Mouse (Mus musculus): Measurements from ENCODE around the gene Sh3gl3.
A peak's percentile ranks its signal among the peaks of the same experiment; 100 is the strongest.

The Sh3gl3 gene

GRCm38 (mm10) chr7:82173540-82173939 is at the start of gene Sh3gl3:
Gene Sh3gl3, plus strand, starts transcription at chr7:82173840.
- no peak for DNase-seq (ENCODE audit: low spot score in 2 of 2)

GRCm38 (mm10) chr7:82138196-82138595 is 35.4 kb upstream of the Sh3gl3 start:
- DNase-seq (ENCODE audit: low spot score in 2 of 2): no peak

GRCm38 (mm10) chr7:82147151-82147550 is 26.5 kb upstream of the Sh3gl3 start:
- DNase-seq (ENCODE audit: low spot score in 2 of 2): no peak

- DNase-seq (ENCODE audit: low spot score in 2 of 2): no peak
Measured at GRCm38 (mm10) chr7:82164681-82165080, 9.0 kb upstream of the Sh3gl3 start.

GRCm38 (mm10) chr7:82174571-82175326 is 1.1 kb downstream of the Sh3gl3 start:
- peak; percentile 71 to 81 for DNase-seq (ENCODE audit: low spot score in 2 of 2)

- no peak for DNase-seq (ENCODE audit: low spot score in 2 of 2)
Measured at GRCm38 (mm10) chr7:82175327-82175721, 1.7 kb downstream of the Sh3gl3 start.

GRCm38 (mm10) chr7:82176192-82176591 is 2.6 kb downstream of the Sh3gl3 start:
- no peak for DNase-seq (ENCODE audit: low spot score in 2 of 2)

GRCm38 (mm10) chr7:82177336-82177735 is 3.7 kb downstream of the Sh3gl3 start:
- DNase-seq (ENCODE audit: low spot score in 2 of 2): no peak

- DNase-seq (ENCODE audit: low spot score in 2 of 2): no peak
Measured at GRCm38 (mm10) chr7:82180919-82181318, 7.3 kb downstream of the Sh3gl3 start.

- no peak for DNase-seq (ENCODE audit: low spot score in 2 of 2)
Measured at GRCm38 (mm10) chr7:82182781-82183180, 9.1 kb downstream of the Sh3gl3 start.

- no peak for DNase-seq (ENCODE audit: low spot score in 2 of 2)
Measured at GRCm38 (mm10) chr7:82191604-82192003, 18.0 kb downstream of the Sh3gl3 start.

GRCm38 (mm10) chr7:82192512-82192911 is 18.9 kb downstream of the Sh3gl3 start:
- no peak for DNase-seq (ENCODE audit: low spot score in 2 of 2)

GRCm38 (mm10) chr7:82203111-82203510 is 29.5 kb downstream of the Sh3gl3 start:
- no peak for DNase-seq (ENCODE audit: low spot score in 2 of 2)

- no peak for DNase-seq (ENCODE audit: low spot score in 2 of 2)
Measured at GRCm38 (mm10) chr7:82204014-82204784, 30.6 kb downstream of the Sh3gl3 start.

- DNase-seq (ENCODE audit: low spot score in 2 of 2): no peak
Measured at GRCm38 (mm10) chr7:82204975-82205374, 31.3 kb downstream of the Sh3gl3 start.

- no peak for DNase-seq (ENCODE audit: low spot score in 2 of 2)
Measured at GRCm38 (mm10) chr7:82206787-82207186, 33.1 kb downstream of the Sh3gl3 start.

GRCm38 (mm10) chr7:82221380-82221933 is 47.8 kb downstream of the Sh3gl3 start:
- no peak for DNase-seq (ENCODE audit: low spot score in 2 of 2)

- DNase-seq (ENCODE audit: low spot score in 2 of 2): no peak
Measured at GRCm38 (mm10) chr7:82223906-82224846, 50.5 kb downstream of the Sh3gl3 start.

- DNase-seq (ENCODE audit: low spot score in 2 of 2): no peak
Measured at GRCm38 (mm10) chr7:82233201-82233600, 59.6 kb downstream of the Sh3gl3 start.

GRCm38 (mm10) chr7:82234010-82234897 is 60.6 kb downstream of the Sh3gl3 start:
- DNase-seq (ENCODE audit: low spot score in 2 of 2): no peak

GRCm38 (mm10) chr7:82234898-82235290 is 61.3 kb downstream of the Sh3gl3 start:
- DNase-seq (ENCODE audit: low spot score in 2 of 2): no peak

All from frontal cortex, postnatal 25 days (tissue).